ENCODE assay signal across 19 mouse cellular contexts in the genomic region with DNA sequence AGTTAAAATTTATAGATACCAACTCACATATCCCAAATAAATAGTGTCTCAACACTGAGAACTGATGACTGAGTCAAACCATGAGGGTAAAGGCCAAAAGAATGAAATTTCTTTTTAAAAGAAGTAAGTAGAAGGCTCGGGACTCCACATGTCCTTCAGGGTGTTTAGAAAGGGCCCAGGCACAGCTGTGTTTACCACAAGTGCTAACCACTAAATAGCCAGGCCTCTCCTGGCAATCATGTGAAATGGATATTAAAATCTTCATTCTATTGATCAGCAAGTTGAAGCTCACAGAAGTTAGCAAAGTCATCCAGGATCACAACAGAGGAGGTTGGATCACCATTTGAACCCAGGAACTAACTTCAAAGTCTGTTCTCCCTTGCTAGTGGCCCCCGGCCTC.
"Had no signal": no experiment of that assay in that cellular context is flagged by ENCODE, and none has a peak within 500 bp of the region (broad histone marks: within the 10 kb centered on the region; RNA-seq: fewer than 3 reads in every experiment).

No protein-coding gene starts in this region.

- H3K9ac ChIP-seq: heart, embryonic 12.5 days; hindbrain, embryonic 12.5 days; hindbrain, embryonic 14.5 days; limb, embryonic 12.5 days; liver, embryonic 13.5 days; liver, embryonic 15.5 days had no signal

- H3K27me3 ChIP-seq: heart, embryonic 12.5 days; hindbrain, embryonic 12.5 days; limb, embryonic 12.5 days; liver, embryonic 13.5 days; liver, embryonic 15.5 days had no signal

- H3K4me3 ChIP-seq: heart, embryonic 10.5 days; heart, embryonic 12.5 days; hindbrain, embryonic 10.5 days; hindbrain, embryonic 12.5 days; layer of hippocampus, adult 2 months; left cerebral cortex, adult 2 months; limb, embryonic 10.5 days; limb, embryonic 12.5 days; liver, embryonic 13.5 days; liver, embryonic 15.5 days had no signal

- H3K9me3 ChIP-seq: heart, embryonic 10.5 days; heart, embryonic 12.5 days; hindbrain, embryonic 10.5 days; hindbrain, embryonic 12.5 days; limb, embryonic 10.5 days; limb, embryonic 12.5 days; liver, embryonic 13.5 days; liver, embryonic 15.5 days had no signal

- ATAC-seq: hindbrain, embryonic 16.5 days; inflammation-experienced regulatory T-cells, adult 6 months; intestine, postnatal 0 days had no signal

- H3K4me1 ChIP-seq: hindbrain, embryonic 10.5 days; hindbrain, embryonic 12.5 days; limb, embryonic 10.5 days; liver, embryonic 13.5 days; liver, embryonic 15.5 days had no signal

- H3K36me3 ChIP-seq: heart, embryonic 10.5 days; heart, embryonic 12.5 days; hindbrain, embryonic 10.5 days; hindbrain, embryonic 12.5 days; limb, embryonic 10.5 days; limb, embryonic 12.5 days; liver, embryonic 13.5 days; liver, embryonic 15.5 days had no signal

- H3K27ac ChIP-seq: hindbrain, embryonic 10.5 days; hindbrain, embryonic 12.5 days; hindbrain, embryonic 14.5 days; layer of hippocampus, adult 2 months; left cerebral cortex, adult 2 months; limb, embryonic 10.5 days; limb, embryonic 12.5 days; liver, embryonic 13.5 days; liver, embryonic 15.5 days had no signal

- DNase-seq: gastrocnemius, postnatal 25 days; heart, postnatal 10 days; heart, postnatal 4 days; liver; liver, embryonic 13.5 days had no signal

- H3K4me2 ChIP-seq: heart, embryonic 12.5 days; hindbrain, embryonic 12.5 days; hindbrain, embryonic 14.5 days; limb, embryonic 12.5 days; liver, embryonic 11.5 days; liver, embryonic 13.5 days; liver, embryonic 15.5 days had no signal
